Mouse (Mus musculus) spleen, postnatal 14 days (tissue): ENCODE results near the gene H2-Aa.
A peak's percentile ranks its signal among the peaks of the same experiment; 100 is the strongest.

Source experiments
- DNase-seq, 2 experiments: peaks; one replicate each; pipeline ENCODE4 v3.0.0; 2021 to 2022; ENCODE audit warnings: low spot score in 2 of 2

H2-Aa gene

GRCm38 (mm10) chr17:34263811-34264371, 23.7 kb downstream of the H2-Aa start:
- DNase-seq = peak in 1 of 2 experiments; percentile 51

- DNase-seq = peak; percentile 47 to 71
Observed at GRCm38 (mm10) chr17:34263068-34263467, 24.6 kb downstream of the H2-Aa start.

- peak; percentile 28 to 50 for DNase-seq
Observed at GRCm38 (mm10) chr17:34261502-34261901, 26.1 kb downstream of the H2-Aa start.

- no peak for DNase-seq
Observed at GRCm38 (mm10) chr17:34260551-34260950, 27.1 kb downstream of the H2-Aa start.

- DNase-seq = peak; percentile 81 to 84
Observed at GRCm38 (mm10) chr17:34257594-34258375, 29.8 kb downstream of the H2-Aa start, which contains the start of gene H2-Ab1. Gene H2-Ab1, plus strand, starts transcription at chr17:34257689.

GRCm38 (mm10) chr17:34256501-34256900, 31.1 kb downstream of the H2-Aa start:
- no peak for DNase-seq

- no peak for DNase-seq
Observed at GRCm38 (mm10) chr17:34251666-34252065, 36.0 kb downstream of the H2-Aa start.

GRCm38 (mm10) chr17:34249878-34250277, 37.7 kb downstream of the H2-Aa start:
- DNase-seq = peak in 1 of 2 experiments; percentile 43

- DNase-seq = no peak
Observed at GRCm38 (mm10) chr17:34249361-34249760, 38.3 kb downstream of the H2-Aa start.

GRCm38 (mm10) chr17:34248764-34249163, 38.9 kb downstream of the H2-Aa start:
- no peak for DNase-seq

GRCm38 (mm10) chr17:34247047-34247446, 40.6 kb downstream of the H2-Aa start:
- DNase-seq = no peak

- DNase-seq = no peak
Observed at GRCm38 (mm10) chr17:34244656-34245055, 43.0 kb downstream of the H2-Aa start.

GRCm38 (mm10) chr17:34240916-34241315, 46.7 kb downstream of the H2-Aa start:
- DNase-seq = no peak

GRCm38 (mm10) chr17:34240366-34240765, 47.3 kb downstream of the H2-Aa start:
- no peak for DNase-seq

GRCm38 (mm10) chr17:34239601-34240041, 48.0 kb downstream of the H2-Aa start:
- no peak for DNase-seq

- DNase-seq = peak in 1 of 2 experiments; percentile 54
Observed at GRCm38 (mm10) chr17:34238706-34239105, 48.9 kb downstream of the H2-Aa start, which contains the start of gene H2-Ob. Gene H2-Ob, plus strand, starts transcription at chr17:34238903.

- DNase-seq = no peak
Observed at GRCm38 (mm10) chr17:34237741-34238140, 49.9 kb downstream of the H2-Aa start.

- DNase-seq = no peak
Observed at GRCm38 (mm10) chr17:34236691-34237090, 50.9 kb downstream of the H2-Aa start.

GRCm38 (mm10) chr17:34234926-34235325, 52.7 kb downstream of the H2-Aa start:
- peak; percentile 62 to 78 for DNase-seq
